ENCODE assay signal across 10 mouse cellular contexts in genomic region chr8:71310446-71310845, GRCm38 (mm10). TPM values are rescaled to one million over a fixed set of nuclear protein-coding genes. Genes with fewer than 3 reads are reported as not detected.
A peak's percentile ranks its signal among the peaks of the same experiment; 100 is the strongest.
DNase-seq lines count a peak whose midpoint lies in the region; ATAC-seq and TF ChIP-seq lines count a peak whose summit lies in the region.
"Had no signal": no experiment of that assay in that cellular context is flagged by ENCODE, and none has a peak within 500 bp of the region (broad histone marks: within the 10 kb centered on the region; RNA-seq: fewer than 3 reads in every experiment).

No protein-coding gene starts in this region.

- peaks cover 31% of the 10 kb centered on the region for H3K79me3 ChIP-seq in C2C12 (ENCODE audit: low read depth)

- H3K4me1 ChIP-seq in heart, adult 2 months (ENCODE audit: control insufficient read depth, insufficient read depth, low read length), result peaks cover 30% of the 10 kb centered on the region
- H3K4me1 ChIP-seq in lung, postnatal 0 days (ENCODE audit: insufficient read depth, low read depth, low read length), result no peaks in the 10 kb centered on the region; the same call in 1 of the 2 replicates
- H3K4me1 ChIP-seq in midbrain, embryonic 13.5 days (replicated peaks), result peaks cover 12% of the 10 kb centered on the region
- H3K4me1 ChIP-seq: limb, embryonic 12.5 days had no signal

- 29% methylated on average over 6 of the region's 6 CpGs for WGBS in heart, adult 2 months
- 70% methylated on average over 6 of the region's 6 CpGs for WGBS in lung, postnatal 0 days
- WGBS in midbrain, embryonic 13.5 days, result 81% methylated on average over 6 of the region's 6 CpGs

- TF ChIP-seq CTCF in C2C12 (IDR thresholded peaks at IDR 0.05; ENCODE audit: control insufficient read depth, insufficient read depth, insufficient read length), result no peak
- TF ChIP-seq CTCF in heart, adult 2 months (IDR thresholded peaks at IDR 0.05), result no peak
- TF ChIP-seq CTCF in lung, postnatal 0 days (IDR thresholded peaks at IDR 0.05), result no peak

- H3ac ChIP-seq in C2C12 (ENCODE audit: control insufficient read depth, insufficient read length, low read depth), result no peak overlapping the region

- peak; percentile 45; the same call in 1 of the 2 replicates for TF ChIP-seq POLR2A in heart, adult 2 months (IDR thresholded peaks at IDR 0.05; ENCODE audit: insufficient read depth, low read depth, low read length)

- no peaks in the 10 kb centered on the region for H3K9me3 ChIP-seq in lung, postnatal 0 days (ENCODE audit: low read length)
- no peaks in the 10 kb centered on the region for H3K9me3 ChIP-seq in midbrain, embryonic 13.5 days
- H3K9me3 ChIP-seq: forebrain, embryonic 13.5 days; limb, embryonic 12.5 days had no signal

- H3K9ac ChIP-seq in heart, adult 2 months (ENCODE audit: low read depth, low read length), result no peak overlapping the region
- H3K9ac ChIP-seq in lung, postnatal 0 days (replicated peaks; ENCODE audit: low read depth), result no peak overlapping the region
- H3K9ac ChIP-seq in midbrain, embryonic 13.5 days (replicated peaks), result no peak overlapping the region
- H3K9ac ChIP-seq: forebrain, embryonic 13.5 days; limb, embryonic 12.5 days had no signal

- peak; percentile 27; the same call in 1 of the 2 replicates for ATAC-seq in lung, postnatal 0 days
- no peak for ATAC-seq in inflammation-experienced regulatory T-cells, adult 6 months
- no peak for ATAC-seq in midbrain, embryonic 13.5 days
- ATAC-seq: forebrain, embryonic 13.5 days; intestine, postnatal 0 days had no signal

- no peak for TF ChIP-seq EP300 in heart, adult 2 months (IDR thresholded peaks at IDR 0.05; ENCODE audit: insufficient read depth, low read depth, low read length)
- no peak for TF ChIP-seq EP300 in lung, postnatal 0 days (IDR thresholded peaks at IDR 0.05)

- H3K27me3 ChIP-seq in C2C12 (ENCODE audit: control insufficient read depth, insufficient read depth, insufficient read length), result no peaks in the 10 kb centered on the region
- no peaks in the 10 kb centered on the region for H3K27me3 ChIP-seq in heart, adult 2 months (ENCODE audit: control insufficient read depth, insufficient read depth, low read length)
- H3K27me3 ChIP-seq in lung, postnatal 0 days (replicated peaks; ENCODE audit: insufficient read depth, low read length), result no peaks in the 10 kb centered on the region
- H3K27me3 ChIP-seq in midbrain, embryonic 13.5 days, result no peaks in the 10 kb centered on the region
- H3K27me3 ChIP-seq: forebrain, embryonic 13.5 days; limb, embryonic 12.5 days had no signal

- H3K4me3 ChIP-seq in C2C12 (ENCODE audit: insufficient read depth, poor library complexity, severe bottlenecking), result no peak overlapping the region
- H3K4me3 ChIP-seq in heart, adult 2 months, result no peak overlapping the region
- no peak overlapping the region for H3K4me3 ChIP-seq in lung, postnatal 0 days (ENCODE audit: low read depth, low read length)
- H3K4me3 ChIP-seq in midbrain, embryonic 13.5 days (replicated peaks), result no peak overlapping the region
- H3K4me3 ChIP-seq: forebrain, embryonic 13.5 days; limb, embryonic 12.5 days had no signal

- peaks cover 78% of the 10 kb centered on the region for H3K79me2 ChIP-seq in C2C12 (ENCODE audit: control insufficient read depth, insufficient read depth)
- 0 out of 2 replicates have a peak, but pooled peaks cover 1% of the 10 kb centered on the region for H3K79me2 ChIP-seq in heart, adult 2 months (replicated peaks; ENCODE audit: control insufficient read depth, insufficient read depth, low read length)

- H3K4me2 ChIP-seq in lung, postnatal 0 days (replicated peaks; ENCODE audit: low read depth, low read length), result no peak overlapping the region
- no peak overlapping the region for H3K4me2 ChIP-seq in midbrain, embryonic 13.5 days (replicated peaks)
- H3K4me2 ChIP-seq: forebrain, embryonic 13.5 days; limb, embryonic 12.5 days had no signal

- intact Hi-C loops in heart, adult 2 months (cut with DNase I), result no loop called here

- peak overlapping the region; percentile 94 for H3K27ac ChIP-seq in heart, adult 2 months
- no peak overlapping the region for H3K27ac ChIP-seq in lung, postnatal 0 days (ENCODE audit: low read length)
- no peak overlapping the region for H3K27ac ChIP-seq in midbrain, embryonic 13.5 days
- H3K27ac ChIP-seq: forebrain, embryonic 13.5 days; limb, embryonic 12.5 days had no signal

- H3K36me3 ChIP-seq in C2C12 (ENCODE audit: control insufficient read depth, insufficient read depth), result peaks cover 6% of the 10 kb centered on the region
- H3K36me3 ChIP-seq in heart, adult 2 months (ENCODE audit: control insufficient read depth, insufficient read depth, low read length), result peaks cover 14% of the 10 kb centered on the region
- H3K36me3 ChIP-seq in lung, postnatal 0 days (ENCODE audit: insufficient read depth, low read length), result no peaks in the 10 kb centered on the region
- H3K36me3 ChIP-seq in midbrain, embryonic 13.5 days, result peaks cover 3% of the 10 kb centered on the region

- peak; percentile 47 for DNase-seq in R1 (ENCODE audit: low read depth, low spot score)
- peak; percentile 55 to 73 for DNase-seq in heart, adult 2 months
- peak; percentile 64 for DNase-seq in lung, postnatal 0 days (ENCODE audit: low spot score)
- DNase-seq in kidney, postnatal 14 days, result no peak

TF ChIP-seq in C2C12, 6 proteins besides CTCF, POLR2A, EP300 and RAD21:
- peak; percentile 42 for TF ChIP-seq CEBPB (IDR thresholded peaks at IDR 0.05; ENCODE audit: low read depth)
- no peak for TF ChIP-seq MAX (IDR thresholded peaks at IDR 0.05)

RNA-seq across cellular contexts. Expression of gene Haus8, which starts 37.7 kb away (rescaled TPM):
- 40.4 TPM for polyA plus RNA-seq in C2C12 (2012; fragmentation: generic; extraction: Trizol)
- total RNA-seq in heart, adult 2 months (2021), result 10 to 100 TPM; 24.2 to 29.0 TPM
- polyA plus RNA-seq in heart, adult 2 months (2012; rRNA removed), result 11.9 and 12.1 TPM in 2 replicates
- 13.5 and 18.9 TPM in 2 replicates for polyA plus RNA-seq in lung, postnatal 0 days (2015; fragmentation: Nextera tagmentation; extraction: Ambion mirVana)
- polyA plus RNA-seq in inflammation-experienced regulatory T-cells, adult 6 months (2017; shearing (Covaris generic)), result 10 to 100 TPM; 26.5 to 53.0 (median 32.5) TPM
- 54.3 and 54.6 TPM in 2 replicates for polyA plus RNA-seq in midbrain, embryonic 13.5 days (2015; fragmentation: Nextera tagmentation; extraction: Ambion mirVana)

RNA-seq across cellular contexts. Expression of gene Myo9b, which starts 37.9 kb away (rescaled TPM):
- 53.6 TPM for polyA plus RNA-seq in C2C12 (2012; fragmentation: generic; extraction: Trizol)
- total RNA-seq in heart, adult 2 months (2021), result 10 to 100 TPM; 20.1 to 22.8 TPM
- polyA plus RNA-seq in heart, adult 2 months (2012; rRNA removed), result 15.0 and 15.9 TPM in 2 replicates
- 9.1 and 9.6 TPM in 2 replicates for polyA plus RNA-seq in lung, postnatal 0 days (2015; fragmentation: Nextera tagmentation; extraction: Ambion mirVana)
- 10 to 100 TPM; 18.3 to 20.4 (median 19.4) TPM for polyA plus RNA-seq in inflammation-experienced regulatory T-cells, adult 6 months (2017; shearing (Covaris generic))
- polyA plus RNA-seq in midbrain, embryonic 13.5 days (2015; fragmentation: Nextera tagmentation; extraction: Ambion mirVana), result 16.8 and 19.9 TPM in 2 replicates

RNA-seq across cellular contexts. Expression of gene Use1, which starts 56.2 kb away (rescaled TPM):
- 105 TPM for polyA plus RNA-seq in C2C12 (2012; fragmentation: generic; extraction: Trizol)
- total RNA-seq in heart, adult 2 months (2021), result 100 to 1,000 TPM; 140 to 169 TPM
- polyA plus RNA-seq in heart, adult 2 months (2012; rRNA removed), result 112 and 120 TPM in 2 replicates
- 136 and 139 TPM in 2 replicates for polyA plus RNA-seq in lung, postnatal 0 days (2015; fragmentation: Nextera tagmentation; extraction: Ambion mirVana)
- polyA plus RNA-seq in inflammation-experienced regulatory T-cells, adult 6 months (2017; shearing (Covaris generic)), result 100 to 1,000 TPM; 185 to 341 (median 339) TPM
- 108 and 109 TPM in 2 replicates for polyA plus RNA-seq in midbrain, embryonic 13.5 days (2015; fragmentation: Nextera tagmentation; extraction: Ambion mirVana)
